Mouse (Mus musculus): ENCODE results near the gene Ccn1. TPM values are rescaled to one million over a fixed set of nuclear protein-coding genes. Genes with fewer than 3 reads are reported as not detected.

Gene Ccn1
- polyA plus RNA-seq, 1 experiment from 2014 or later, result 1.9 TPM

- no peaks in the 10 kb centered on the region for H3K9me3 ChIP-seq (ENCODE audit: control insufficient read depth, low read length)
- 91% methylated on average over 5 of the region's 5 CpGs for WGBS
- H3K27ac ChIP-seq (ENCODE audit: low read depth, low read length), result no peak overlapping the region
- H3K27me3 ChIP-seq (ENCODE audit: control insufficient read depth, insufficient read depth, low read length), result no peaks in the 10 kb centered on the region
- ATAC-seq (ENCODE audit: low read depth), result 0 out of 2 replicates have a peak, but pooled peaks have one; percentile 44
- no peaks in the 10 kb centered on the region for H3K4me1 ChIP-seq (ENCODE audit: control insufficient read depth, insufficient read depth, low read length)
- H3K36me3 ChIP-seq (ENCODE audit: control insufficient read depth, insufficient read depth, low read length), result no peaks in the 10 kb centered on the region
- no peak overlapping the region for H3K4me2 ChIP-seq (ENCODE audit: low read depth, low read length)
- no peak overlapping the region for H3K9ac ChIP-seq (replicated peaks; ENCODE audit: low read depth, low read length)
- H3K4me3 ChIP-seq (ENCODE audit: low read depth, low read length), result no peak overlapping the region
These were observed 30.9 kb upstream of the Ccn1 start for GRCm38 (mm10) chr3:145680686-145681085.

GRCm38 (mm10) chr3:145676212-145676611 lies 26.4 kb upstream of the Ccn1 start:
- no peak overlapping the region for H3K27ac ChIP-seq (ENCODE audit: low read depth, low read length)
- no peaks in the 10 kb centered on the region for H3K4me1 ChIP-seq (ENCODE audit: control insufficient read depth, insufficient read depth, low read length)
- 59% methylated on average over 6 of the region's 6 CpGs for WGBS
- H3K36me3 ChIP-seq (ENCODE audit: control insufficient read depth, insufficient read depth, low read length), result no peaks in the 10 kb centered on the region
- no peaks in the 10 kb centered on the region for H3K27me3 ChIP-seq (ENCODE audit: control insufficient read depth, insufficient read depth, low read length)
- H3K4me2 ChIP-seq (ENCODE audit: low read depth, low read length), result no peak overlapping the region
- H3K9me3 ChIP-seq (ENCODE audit: control insufficient read depth, low read length), result no peaks in the 10 kb centered on the region
- no peak for ATAC-seq (ENCODE audit: low read depth)
- H3K4me3 ChIP-seq (ENCODE audit: low read depth, low read length), result no peak overlapping the region
- H3K9ac ChIP-seq (replicated peaks; ENCODE audit: low read depth, low read length), result no peak overlapping the region

GRCm38 (mm10) chr3:145674815-145675214 lies 25.0 kb upstream of the Ccn1 start:
- Histone ChIP-seq H3K27me3 (ENCODE audit: control insufficient read depth, insufficient read depth, low read length) (no peaks in the 10 kb centered on the region), H3K4me3 (ENCODE audit: low read depth, low read length) (no peak overlapping the region), H3K36me3 (ENCODE audit: control insufficient read depth, insufficient read depth, low read length) (no peaks in the 10 kb centered on the region), H3K4me1 (ENCODE audit: control insufficient read depth, insufficient read depth, low read length) (no peaks in the 10 kb centered on the region), H3K27ac (ENCODE audit: low read depth, low read length) (no peak overlapping the region), H3K4me2 (ENCODE audit: low read depth, low read length) (no peak overlapping the region), H3K9me3 (ENCODE audit: control insufficient read depth, low read length) (no peaks in the 10 kb centered on the region), H3K9ac (replicated peaks; ENCODE audit: low read depth, low read length) (no peak overlapping the region)
- no peak for ATAC-seq (ENCODE audit: low read depth)
- WGBS, result 85% methylated on average over 2 of the region's 2 CpGs

- ATAC-seq (ENCODE audit: low read depth), result no peak
- Histone ChIP-seq H3K36me3 (ENCODE audit: control insufficient read depth, insufficient read depth, low read length) (no peaks in the 10 kb centered on the region), H3K4me2 (ENCODE audit: low read depth, low read length) (no peak overlapping the region), H3K4me1 (ENCODE audit: control insufficient read depth, insufficient read depth, low read length) (no peaks in the 10 kb centered on the region), H3K27me3 (ENCODE audit: control insufficient read depth, insufficient read depth, low read length) (no peaks in the 10 kb centered on the region), H3K27ac (ENCODE audit: low read depth, low read length) (no peak overlapping the region), H3K9ac (replicated peaks; ENCODE audit: low read depth, low read length) (no peak overlapping the region), H3K4me3 (ENCODE audit: low read depth, low read length) (no peak overlapping the region), H3K9me3 (ENCODE audit: control insufficient read depth, low read length) (no peaks in the 10 kb centered on the region)
- 92% methylated on average over 4 of the region's 4 CpGs for WGBS
These were observed 16.6 kb upstream of the Ccn1 start for GRCm38 (mm10) chr3:145666383-145666782.

GRCm38 (mm10) chr3:145656993-145657713 lies 7.4 kb upstream of the Ccn1 start:
- Histone ChIP-seq H3K27ac (ENCODE audit: low read depth, low read length) (no peak overlapping the region), H3K27me3 (ENCODE audit: control insufficient read depth, insufficient read depth, low read length) (peaks cover 6% of the 10 kb centered on the region; the same call in 1 of the 2 replicates), H3K4me1 (ENCODE audit: control insufficient read depth, insufficient read depth, low read length) (peaks cover 15% of the 10 kb centered on the region), H3K9ac (replicated peaks; ENCODE audit: low read depth, low read length) (no peak overlapping the region), H3K4me3 (ENCODE audit: low read depth, low read length) (no peak overlapping the region), H3K4me2 (ENCODE audit: low read depth, low read length) (no peak overlapping the region), H3K36me3 (ENCODE audit: control insufficient read depth, insufficient read depth, low read length) (no peaks in the 10 kb centered on the region), H3K9me3 (ENCODE audit: control insufficient read depth, low read length) (no peaks in the 10 kb centered on the region)
- ATAC-seq (ENCODE audit: low read depth), result no peak
- 50% methylated on average over 14 of the region's 14 CpGs for WGBS

- WGBS, result 68% methylated on average over 6 of the region's 6 CpGs
These were observed 5.2 kb upstream of the Ccn1 start for GRCm38 (mm10) chr3:145654944-145655343.

GRCm38 (mm10) chr3:145654028-145654427 lies 4.2 kb upstream of the Ccn1 start:
- Histone ChIP-seq H3K27ac (ENCODE audit: low read depth, low read length) (no peak overlapping the region), H3K9ac (replicated peaks; ENCODE audit: low read depth, low read length) (no peak overlapping the region), H3K27me3 (ENCODE audit: control insufficient read depth, insufficient read depth, low read length) (peaks cover 11% of the 10 kb centered on the region), H3K4me1 (ENCODE audit: control insufficient read depth, insufficient read depth, low read length) (peaks cover 33% of the 10 kb centered on the region), H3K36me3 (ENCODE audit: control insufficient read depth, insufficient read depth, low read length) (no peaks in the 10 kb centered on the region), H3K4me3 (ENCODE audit: low read depth, low read length) (no peak overlapping the region; the same call in 1 of the 2 replicates), H3K9me3 (ENCODE audit: control insufficient read depth, low read length) (no peaks in the 10 kb centered on the region), H3K4me2 (ENCODE audit: low read depth, low read length) (no peak overlapping the region)
- no peak for ATAC-seq (ENCODE audit: low read depth)
- WGBS, result 67% methylated on average over 9 of the region's 9 CpGs

More at GRCm38 (mm10) chr3:145654944-145655343, 5.2 kb upstream of the Ccn1 start:
- H3K36me3 ChIP-seq (ENCODE audit: control insufficient read depth, insufficient read depth, low read length), result no peaks in the 10 kb centered on the region
- H3K4me2 ChIP-seq (ENCODE audit: low read depth, low read length), result no peak overlapping the region
- H3K9ac ChIP-seq (replicated peaks; ENCODE audit: low read depth, low read length), result no peak overlapping the region
- no peak overlapping the region for H3K27ac ChIP-seq (ENCODE audit: low read depth, low read length)
- H3K4me1 ChIP-seq (ENCODE audit: control insufficient read depth, insufficient read depth, low read length), result peaks cover 30% of the 10 kb centered on the region
- ATAC-seq (ENCODE audit: low read depth), result no peak
- no peak overlapping the region for H3K4me3 ChIP-seq (ENCODE audit: low read depth, low read length)
- peaks cover 6% of the 10 kb centered on the region; the same call in 1 of the 2 replicates for H3K27me3 ChIP-seq (ENCODE audit: control insufficient read depth, insufficient read depth, low read length)
- no peaks in the 10 kb centered on the region for H3K9me3 ChIP-seq (ENCODE audit: control insufficient read depth, low read length)

- Histone ChIP-seq H3K4me3 (ENCODE audit: low read depth, low read length) (peak overlapping the region; percentile 31), H3K27me3 (ENCODE audit: control insufficient read depth, insufficient read depth, low read length) (peaks cover 11% of the 10 kb centered on the region), H3K36me3 (ENCODE audit: control insufficient read depth, insufficient read depth, low read length) (no peaks in the 10 kb centered on the region), H3K27ac (ENCODE audit: low read depth, low read length) (no peak overlapping the region), H3K4me2 (ENCODE audit: low read depth, low read length) (peak overlapping the region; percentile 66), H3K9ac (replicated peaks; ENCODE audit: low read depth, low read length) (peak overlapping the region; percentile 52), H3K4me1 (ENCODE audit: control insufficient read depth, insufficient read depth, low read length) (peaks cover 37% of the 10 kb centered on the region), H3K9me3 (ENCODE audit: control insufficient read depth, low read length) (no peaks in the 10 kb centered on the region)
- peak; percentile 26; the same call in 1 of the 2 replicates for ATAC-seq (ENCODE audit: low read depth)
- WGBS, result under 1% methylated on average over 53 of the region's 53 CpGs
These were observed 3.6 kb upstream of the Ccn1 start for GRCm38 (mm10) chr3:145653191-145653940.
